Mouse (Mus musculus) neutrophil, adult 5-6 weeks (primary cell): ENCODE results near the gene Plin5. TPM values are rescaled to one million over a fixed set of nuclear protein-coding genes. Genes with fewer than 3 reads are reported as not detected.
"Not testable (repeated sequence)": the region's sequence is repeated elsewhere in the genome, so short reads cannot be mapped to it uniquely, and the experiment has no call there.

Experiments used
- ATAC-seq: fragments of 151-379, 151-347 bp; 2 replicates; pipeline ENCODE4 v1.8.0; 2017; ENCODE audit warnings: mild to moderate bottlenecking, moderate TSS enrichment; ENCODE audit not compliant: insufficient number of reproducible peaks, poor library complexity, low FRiP score, severe bottlenecking; ENCODE audit errors: extremely low read depth
- total RNA-seq: library from RNA; stranded (forward); fragments of 200-1000 nt; gene quantifications from 2 replicates; pipeline ENCODE4 v1.2.3, GENCODE M21; 2017

Plin5 gene
- total RNA-seq, 1 experiment from 2014 or later = 4.0 TPM

DNA sequence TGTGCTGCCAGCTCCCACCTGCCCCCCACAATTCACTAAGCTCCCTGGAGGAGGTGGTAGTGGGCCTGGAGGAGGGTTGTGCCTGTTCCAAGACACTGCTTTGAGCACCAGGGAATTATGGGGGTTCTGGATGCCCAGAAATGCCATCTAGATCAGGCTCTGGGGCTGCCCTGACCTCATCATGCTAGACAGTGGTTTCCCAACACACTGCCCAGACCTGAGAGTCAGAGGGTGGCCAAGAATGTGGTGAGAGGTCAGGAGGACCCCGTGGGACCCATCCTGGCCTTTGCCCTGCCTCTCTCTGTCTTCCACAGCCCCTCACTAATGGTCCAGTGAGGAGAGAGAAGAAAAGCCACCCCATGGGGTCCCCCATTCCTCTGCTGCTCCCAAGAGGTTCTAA, 6.4 kb downstream of the Plin5 start:
- no peak for ATAC-seq

- ATAC-seq = no peak
Measured at GRCm38 (mm10) chr17:56110571-56110970, 6.8 kb downstream of the Plin5 start.

GRCm38 (mm10) chr17:56109219-56110051, 8.0 kb downstream of the Plin5 start, which contains the start of gene Plin4:
Gene Plin4 (minus strand): TSS chr17:56109803.
- no peak for ATAC-seq

DNA sequence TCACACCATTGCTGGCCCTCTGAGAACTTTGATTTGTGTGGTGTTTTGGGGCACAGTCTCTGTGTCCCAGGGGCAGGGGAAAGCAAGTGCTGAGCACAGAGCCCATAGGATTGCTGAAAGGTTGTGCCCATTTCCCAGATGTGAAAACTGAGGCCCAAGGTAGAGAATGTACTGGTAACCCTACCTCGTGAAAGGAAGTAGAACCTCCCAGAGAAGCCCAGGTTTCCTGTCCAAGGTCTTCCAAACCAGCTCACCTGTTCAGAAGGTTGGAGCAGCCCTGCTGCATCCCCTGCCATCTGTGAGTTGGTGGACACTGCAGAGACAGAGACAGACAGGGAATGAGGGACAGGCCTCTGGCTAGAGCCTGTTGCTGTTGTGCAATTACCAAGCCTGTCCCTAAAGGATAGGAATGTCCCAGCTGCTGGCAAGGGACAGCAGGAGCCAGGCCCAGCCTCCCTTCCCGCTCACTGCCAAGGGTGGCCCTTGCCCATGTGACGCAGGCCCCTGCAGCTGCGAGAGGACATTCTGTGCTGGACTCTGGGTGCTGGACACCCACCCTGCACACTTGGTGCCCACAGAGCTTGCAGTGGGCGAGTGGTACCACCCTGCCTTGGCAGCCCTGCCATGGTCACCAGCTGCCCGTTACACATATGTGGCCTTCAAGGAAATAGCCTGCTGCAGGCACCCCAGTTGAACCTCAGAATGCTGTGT, 8.9 kb downstream of the Plin5 start:
- no peak for ATAC-seq

GRCm38 (mm10) chr17:56107736-56108135, 9.7 kb downstream of the Plin5 start:
- no peak for ATAC-seq

DNA sequence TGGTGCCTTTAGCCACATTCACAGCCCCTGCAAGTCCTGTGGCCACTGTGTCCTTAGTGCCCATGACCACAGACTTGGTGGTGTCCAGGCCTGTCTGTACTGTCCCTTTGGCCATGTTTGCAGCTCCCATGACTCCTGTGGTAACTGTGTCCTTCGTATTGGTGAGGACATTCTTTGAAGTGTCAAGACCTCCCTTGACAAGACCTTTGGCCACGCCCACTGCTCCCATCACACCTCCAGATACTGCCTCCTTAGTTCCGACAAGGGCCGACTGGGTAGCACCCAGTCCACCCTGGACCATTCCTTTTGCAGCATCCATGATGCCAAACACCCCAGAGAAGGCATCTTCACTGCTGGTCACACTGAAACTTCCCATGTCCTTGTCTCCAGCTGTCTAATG, 10.4 kb downstream of the Plin5 start:
- no peak for ATAC-seq

- not testable (repeated sequence) for ATAC-seq
Measured at GRCm38 (mm10) chr17:56106436-56106835, 11.0 kb downstream of the Plin5 start.

DNA sequence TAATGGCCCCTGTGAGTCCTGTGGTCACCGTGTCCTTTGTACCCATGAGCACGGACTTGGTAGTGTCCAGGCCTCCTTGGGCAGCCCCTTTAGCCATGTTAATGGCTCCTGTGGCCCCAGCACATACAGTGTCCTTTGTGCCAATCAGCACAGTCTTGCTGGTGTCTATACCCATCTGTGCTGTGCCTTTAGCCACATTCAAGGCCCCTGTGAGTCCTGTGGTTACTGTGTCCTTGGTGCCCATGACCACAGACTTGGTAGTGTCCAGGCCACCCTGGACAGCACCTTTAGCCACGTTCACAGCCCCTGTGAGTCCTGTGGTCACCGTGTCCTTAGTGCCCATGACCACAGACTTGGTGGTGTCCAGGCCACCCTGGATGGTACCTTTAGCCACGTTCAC, 12.6 kb downstream of the Plin5 start:
- ATAC-seq = not testable (repeated sequence)

GRCm38 (mm10) chr17:56103465-56104285, 13.7 kb downstream of the Plin5 start:
- no peak for ATAC-seq

DNA sequence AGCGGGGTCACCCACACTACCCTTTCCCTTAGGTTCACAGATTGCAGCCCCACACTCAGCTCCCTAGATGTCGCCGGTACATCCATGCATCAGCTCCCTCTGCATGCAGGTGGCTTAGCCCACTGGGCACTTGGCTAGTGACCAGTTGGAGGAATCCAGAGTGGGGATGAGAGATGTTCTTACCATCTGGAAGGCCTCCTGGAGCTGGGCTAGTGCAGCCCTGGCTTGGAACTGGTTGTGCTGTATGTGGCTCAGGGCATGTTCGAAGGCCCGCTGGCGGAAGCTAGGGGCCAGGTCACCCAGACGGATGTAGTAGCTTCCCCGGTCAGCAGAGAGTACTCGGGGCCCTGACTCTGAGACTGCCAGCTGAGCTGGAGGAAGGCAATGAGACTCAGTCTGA, 14.5 kb downstream of the Plin5 start:
- ATAC-seq = no peak

GRCm38 (mm10) chr17:56102158-56102557, 15.2 kb downstream of the Plin5 start:
- ATAC-seq = no peak

DNA sequence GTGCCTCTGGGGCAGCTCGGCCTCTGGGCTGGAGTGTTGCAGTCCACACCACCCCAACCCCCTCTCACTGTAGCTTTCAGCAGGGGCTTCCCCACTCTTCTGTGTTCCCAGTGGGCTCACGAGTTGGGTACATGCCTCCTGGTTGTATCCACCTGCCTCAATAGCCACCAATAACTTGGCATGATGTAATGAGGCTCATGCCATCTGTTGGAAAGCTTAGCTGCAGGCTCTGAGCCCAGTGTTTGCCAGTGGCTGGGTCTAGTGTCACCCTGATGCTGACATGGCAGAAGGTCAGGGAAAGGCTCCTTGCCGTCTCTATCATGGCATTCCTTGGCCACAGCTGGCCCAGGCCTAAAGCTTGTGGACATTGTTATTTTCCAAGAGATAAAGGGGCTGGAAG, 16.6 kb downstream of the Plin5 start:
- ATAC-seq = no peak

GRCm38 (mm10) chr17:56098711-56099572, 18.5 kb downstream of the Plin5 start:
- ATAC-seq = no peak

- no peak for ATAC-seq
Measured at GRCm38 (mm10) chr17:56098180-56098579, 19.2 kb downstream of the Plin5 start.

- no peak for ATAC-seq
Measured at GRCm38 (mm10) chr17:56096883-56097282, 20.5 kb downstream of the Plin5 start.

- ATAC-seq = no peak
Measured at GRCm38 (mm10) chr17:56092794-56093193, 24.6 kb downstream of the Plin5 start.

GRCm38 (mm10) chr17:56092312-56092711, 25.1 kb downstream of the Plin5 start:
- no peak for ATAC-seq

- no peak for ATAC-seq
Measured at GRCm38 (mm10) chr17:56080781-56081585, 36.4 kb downstream of the Plin5 start.
